Mouse (Mus musculus) adrenal gland, postnatal 14 days (tissue): ENCODE results near the gene Fam160a2. TPM values are rescaled to one million over a fixed set of nuclear protein-coding genes. Genes with fewer than 3 reads are reported as not detected.
"Not testable (repeated sequence)": the region's sequence is repeated elsewhere in the genome, so short reads cannot be mapped to it uniquely, and the experiment has no call there.

Source experiments
- DNase-seq: peaks from one replicate; pipeline ENCODE4 v3.0.0; 2021; ENCODE audit warnings: mixed read lengths
- total RNA-seq: library from RNA; stranded (reverse); gene quantifications from 2 replicates; pipeline ENCODE4 v1.2.3, GENCODE M21; 2021

The Fam160a2 gene
- total RNA-seq, 1 experiment from 2014 or later = 23.5 TPM

GRCm38 (mm10) chr7:105394606-105395005, 5.2 kb downstream of the Fam160a2 start:
- DNase-seq = no peak

GRCm38 (mm10) chr7:105390236-105390635, 9.6 kb downstream of the Fam160a2 start:
- no peak for DNase-seq

- no peak for DNase-seq
Observed at GRCm38 (mm10) chr7:105387696-105388095, 12.2 kb downstream of the Fam160a2 start.

- DNase-seq = no peak
Observed at GRCm38 (mm10) chr7:105380329-105380728, 19.5 kb downstream of the Fam160a2 start.

- DNase-seq = no peak
Observed at GRCm38 (mm10) chr7:105374866-105375265, 25.0 kb downstream of the Fam160a2 start, which contains the start of gene Gm5901. Gene Gm5901, plus strand, starts transcription at chr7:105375038.

GRCm38 (mm10) chr7:105373976-105374375, 25.9 kb downstream of the Fam160a2 start:
- no peak for DNase-seq

- DNase-seq = peak; percentile 32
Observed at GRCm38 (mm10) chr7:105373509-105373908, 26.3 kb downstream of the Fam160a2 start.

- no peak for DNase-seq
Observed at GRCm38 (mm10) chr7:105372912-105373311, 26.9 kb downstream of the Fam160a2 start.

GRCm38 (mm10) chr7:105368521-105368920, 31.3 kb downstream of the Fam160a2 start:
- DNase-seq = no peak

GRCm38 (mm10) chr7:105367930-105368329, 31.9 kb downstream of the Fam160a2 start, which contains the start of gene Olfr692:
Gene Olfr692, plus strand, starts transcription at chr7:105368230.
- DNase-seq = no peak

- DNase-seq = no peak
Observed at GRCm38 (mm10) chr7:105367268-105367667, 32.6 kb downstream of the Fam160a2 start.

- DNase-seq = no peak
Observed at GRCm38 (mm10) chr7:105361713-105362112, 38.1 kb downstream of the Fam160a2 start.

- DNase-seq = not testable (repeated sequence)
Observed at GRCm38 (mm10) chr7:105356487-105356886, 43.4 kb downstream of the Fam160a2 start.

- not testable (repeated sequence) for DNase-seq
Observed at GRCm38 (mm10) chr7:105356064-105356463, 43.8 kb downstream of the Fam160a2 start.

GRCm38 (mm10) chr7:105342752-105343151, 57.1 kb downstream of the Fam160a2 start:
- no peak for DNase-seq

- DNase-seq = no peak
Observed at GRCm38 (mm10) chr7:105342170-105342569, 57.7 kb downstream of the Fam160a2 start, which contains the start of gene Olfr691. Gene Olfr691, minus strand, starts transcription at chr7:105342270.

GRCm38 (mm10) chr7:105334004-105334403, 65.8 kb downstream of the Fam160a2 start, which contains the start of gene Olfr690:
Gene Olfr690, minus strand, starts transcription at chr7:105334104.
- DNase-seq = no peak

GRCm38 (mm10) chr7:105325302-105325701, 74.6 kb downstream of the Fam160a2 start:
- DNase-seq = no peak

Other genes starting within 250 kb of the Fam160a2 start
- not detected in 2 replicates for gene Olfr684, start 236.4 kb downstream of the Fam160a2 start, total RNA-seq
- gene Olfr685, start 214.0 kb downstream of the Fam160a2 start, total RNA-seq = not detected in 2 replicates
- gene Olfr686, start 192.6 kb downstream of the Fam160a2 start, total RNA-seq = not detected in 2 replicates
- not detected in 2 replicates for gene Olfr688, start 112.0 kb downstream of the Fam160a2 start, total RNA-seq
- gene Olfr689, start 88.9 kb downstream of the Fam160a2 start, total RNA-seq = not detected in 2 replicates
- gene Olfr690, start 66.0 kb downstream of the Fam160a2 start, total RNA-seq = not detected in 2 replicates
- not detected in 2 replicates for gene Olfr691, start 57.8 kb downstream of the Fam160a2 start, total RNA-seq
- not detected in 2 replicates for gene Olfr692, start 31.8 kb downstream of the Fam160a2 start, total RNA-seq
- not detected in 2 replicates for gene Gm5901, start 25.0 kb downstream of the Fam160a2 start, total RNA-seq
- not detected in 2 replicates for gene Cnga4, start 4.5 kb upstream of the Fam160a2 start, total RNA-seq
- not detected in 2 replicates for gene Cckbr, start 25.7 kb upstream of the Fam160a2 start, total RNA-seq
- 62.7 and 66.2 TPM in 2 replicates for gene Cavin3, start 82.2 kb upstream of the Fam160a2 start, total RNA-seq
- gene Smpd1, start 154.3 kb upstream of the Fam160a2 start, total RNA-seq = 61.5 and 76.3 TPM in 2 replicates
- 14.1 and 19.4 TPM in 2 replicates for gene Apbb1, start 181.6 kb upstream of the Fam160a2 start, total RNA-seq
- gene Hpx, start 200.1 kb upstream of the Fam160a2 start, total RNA-seq = 31.2 and 508 TPM in 2 replicates
- 32.5 and 47.2 TPM in 2 replicates for gene Trim3, start 233.5 kb upstream of the Fam160a2 start, total RNA-seq
- gene Timm10b, start 240.0 kb upstream of the Fam160a2 start, total RNA-seq = 130 and 136 TPM in 2 replicates
- gene Arfip2, start 240.4 kb upstream of the Fam160a2 start, total RNA-seq = 58.4 and 68.2 TPM in 2 replicates
- gene Gm45799, start 240.5 kb upstream of the Fam160a2 start, total RNA-seq = 7.3 and 11.9 TPM in 2 replicates